Mouse (Mus musculus) splenic B cell, adult 2 months (primary cell): ENCODE data around the gene Eml5.

ENCODE experiments used
- DNase-seq: peaks from one replicate; pipeline ENCODE4 v3.0.0-alpha.2; 2011; ENCODE audit warnings: low read depth, low spot score
- H3K27me3 ChIP-seq: 2 replicates; pipeline ENCODE4 v1.6.1; 2012; ENCODE audit warnings: mild to moderate bottlenecking, low read length, moderate library complexity, mixed read lengths; ENCODE audit not compliant: control insufficient read depth, poor library complexity, insufficient read depth, severe bottlenecking
- H3K36me3 ChIP-seq: 2 replicates; pipeline ENCODE4 v1.6.1; 2012; ENCODE audit warnings: mild to moderate bottlenecking, low read length, moderate library complexity, mixed read lengths; ENCODE audit not compliant: control insufficient read depth, poor library complexity, insufficient read depth, severe bottlenecking

The Eml5 gene

DNA sequence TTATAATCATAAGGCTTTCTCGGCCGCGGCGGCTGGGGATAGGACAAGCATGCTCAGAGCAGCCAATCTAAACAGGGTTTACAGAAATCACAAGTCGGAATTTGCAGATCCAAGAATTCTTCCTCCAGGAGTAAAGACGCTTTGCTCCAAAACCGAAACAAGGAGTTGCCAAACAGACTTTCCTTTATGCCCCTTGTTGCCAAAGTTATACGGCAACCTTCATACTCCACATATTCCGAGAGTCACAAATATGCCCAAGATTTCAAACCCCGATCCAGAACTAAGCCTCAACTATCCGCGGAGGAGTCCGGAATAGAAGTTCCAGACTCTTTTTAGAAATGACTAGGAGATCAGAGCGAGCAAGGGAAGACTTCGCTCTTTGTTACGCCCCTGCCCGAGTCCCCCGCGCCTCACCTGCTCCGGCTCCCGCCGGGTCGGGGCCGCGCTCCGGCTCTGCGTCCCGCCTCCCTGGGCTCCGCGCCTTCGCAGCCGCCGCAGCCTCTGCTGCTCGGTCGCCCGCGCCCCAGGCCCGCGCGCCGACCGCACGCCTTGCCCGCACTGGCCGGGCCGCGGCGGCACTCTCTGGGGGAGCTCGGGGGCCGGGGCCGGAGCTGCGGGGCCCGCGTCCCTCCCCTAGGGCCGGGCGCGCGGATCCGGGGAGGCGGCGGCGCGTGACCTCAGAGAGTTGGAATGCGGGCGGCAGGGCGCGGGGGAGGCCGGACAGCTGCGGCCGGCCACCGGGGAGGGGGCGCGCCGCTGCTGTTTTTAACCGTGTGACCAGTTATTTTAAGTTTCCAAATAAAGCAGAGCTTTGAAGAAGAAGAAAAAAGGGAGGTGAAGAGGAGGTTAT, 164.1 kb downstream of the Eml5 start, which contains the start of gene Ptpn21:
Gene Ptpn21, minus strand, starts transcription at position 455 of the 850 bp plus-strand sequence.
- Histone ChIP-seq H3K36me3 (no peaks in the 10 kb centered on the region), H3K27me3 (no peaks in the 10 kb centered on the region)
- DNase-seq: no peak
